Mouse (Mus musculus) hindbrain, embryonic 10.5 days (tissue): ENCODE data around the gene Sez6l. TPM values are rescaled to one million over a fixed set of nuclear protein-coding genes. Genes with fewer than 3 reads are reported as not detected.

Source experiments
- DNase-seq: peaks from one replicate; pipeline ENCODE4 v3.0.0-alpha.2; 2017; ENCODE audit warnings: low spot score
- H3K27ac ChIP-seq: fragments of 300-500 bp; sonication (generic); 2 replicates; pipeline ENCODE4 v1.5.1; 2016; ENCODE audit warnings: mild to moderate bottlenecking, moderate library complexity
- H3K27me3 ChIP-seq: fragments of 300-500 bp; sonication (generic); 2 replicates; pipeline ENCODE4 v1.6.1; 2016; ENCODE audit warnings: mild to moderate bottlenecking; ENCODE audit not compliant: poor library complexity, insufficient read depth, severe bottlenecking
- H3K36me3 ChIP-seq: fragments of 300-500 bp; sonication (generic); 2 replicates; pipeline ENCODE4 v1.6.1; 2016; ENCODE audit warnings: mild to moderate bottlenecking, moderate library complexity
- H3K4me1 ChIP-seq: fragments of 300-500 bp; sonication (generic); replicated peaks from 2 replicates; pipeline ENCODE4 v1.6.1; 2016; ENCODE audit warnings: mild to moderate bottlenecking
- H3K4me3 ChIP-seq: fragments of 300-500 bp; sonication (generic); 2 replicates; pipeline ENCODE4 v1.5.1; 2016; ENCODE audit warnings: mild to moderate bottlenecking, moderate library complexity
- H3K9me3 ChIP-seq: fragments of 300-500 bp; sonication (generic); 2 replicates; pipeline ENCODE4 v1.6.1; 2016; ENCODE audit warnings: mild to moderate bottlenecking, moderate library complexity
- WGBS: fragments of 180-500 bp; shearing (Covaris S2); methylation state at CpG from one replicate; pipeline ENCODE4 v1.1.7; 2016; 5-methylcytosine and 5-hydroxymethylcytosine counted together
- polyA plus RNA-seq: library from polyadenylated mRNA; unstranded; fragments of >200 nt; fragmentation: Nextera tagmentation; extraction: Ambion mirVana; gene quantifications from 2 replicates; pipeline ENCODE4 v1.2.1, GENCODE M21; 2016

Sez6l gene
- polyA plus RNA-seq, 1 experiment from 2014 or later: 6.0 TPM

- WGBS: under 1% methylated on average over 67 of the region's 67 CpGs
- Histone ChIP-seq H3K9me3 (no peaks in the 10 kb centered on the region), H3K27me3 (peaks cover 34% of the 10 kb centered on the region), H3K36me3 (peaks cover 17% of the 10 kb centered on the region), H3K4me1 (peaks cover 35% of the 10 kb centered on the region), H3K4me3 (peak within 1 kb of the TSS; percentile 68), H3K27ac (peak within 1 kb of the TSS; percentile 92)
- DNase-seq: peak; percentile 90
Measured at GRCm38 (mm10) chr5:112394779-112395443, 182.1 kb downstream of the Sez6l start, which contains the start of gene Asphd2. Asphd2 (minus strand) TSS chr5:112394866.

GRCm38 (mm10) chr5:112394415-112394763 lies 182.6 kb downstream of the Sez6l start:
- under 1% methylated on average over 26 of the region's 28 CpGs for WGBS
- H3K4me1 ChIP-seq: peaks cover 38% of the 10 kb centered on the region
- H3K4me3 ChIP-seq: peak overlapping the region; percentile 68
- DNase-seq: peak; percentile 45
- no peaks in the 10 kb centered on the region for H3K9me3 ChIP-seq
- H3K27ac ChIP-seq: peak overlapping the region; percentile 92
- peaks cover 34% of the 10 kb centered on the region for H3K27me3 ChIP-seq
- peaks cover 22% of the 10 kb centered on the region for H3K36me3 ChIP-seq

GRCm38 (mm10) chr5:112393741-112394414 lies 183.1 kb downstream of the Sez6l start:
- Histone ChIP-seq H3K27me3 (peaks cover 34% of the 10 kb centered on the region), H3K27ac (peak overlapping the region; percentile 92), H3K9me3 (no peaks in the 10 kb centered on the region), H3K4me3 (peak overlapping the region; percentile 68), H3K4me1 (peaks cover 41% of the 10 kb centered on the region), H3K36me3 (peaks cover 27% of the 10 kb centered on the region)
- DNase-seq: no peak
- WGBS: 11% methylated on average over 18 of the region's 18 CpGs

GRCm38 (mm10) chr5:112391676-112392323 lies 185.2 kb downstream of the Sez6l start:
- 0 out of 2 replicates have a peak overlapping the region, but pooled peaks have one; percentile 31 for H3K27ac ChIP-seq
- no peaks in the 10 kb centered on the region for H3K9me3 ChIP-seq
- H3K4me3 ChIP-seq: no peak overlapping the region
- H3K36me3 ChIP-seq: peaks cover 45% of the 10 kb centered on the region
- no peak for DNase-seq
- H3K27me3 ChIP-seq: peaks cover 34% of the 10 kb centered on the region
- H3K4me1 ChIP-seq: peaks cover 41% of the 10 kb centered on the region
- 64% methylated on average over 27 of the region's 27 CpGs for WGBS

- 48% methylated on average over 16 of the region's 16 CpGs for WGBS
- H3K4me3 ChIP-seq: no peak overlapping the region
- H3K4me1 ChIP-seq: peaks cover 40% of the 10 kb centered on the region
- DNase-seq: no peak
- peaks cover 34% of the 10 kb centered on the region for H3K27me3 ChIP-seq
- H3K9me3 ChIP-seq: no peaks in the 10 kb centered on the region
- peaks cover 53% of the 10 kb centered on the region for H3K36me3 ChIP-seq
- H3K27ac ChIP-seq: no peak overlapping the region
Measured at GRCm38 (mm10) chr5:112391002-112391401, 186.0 kb downstream of the Sez6l start.

- Histone ChIP-seq H3K9me3 (no peaks in the 10 kb centered on the region), H3K4me1 (peaks cover 28% of the 10 kb centered on the region), H3K36me3 (peaks cover 69% of the 10 kb centered on the region), H3K27me3 (peaks cover 34% of the 10 kb centered on the region), H3K27ac (0 out of 2 replicates have a peak overlapping the region, but pooled peaks have one; percentile 6), H3K4me3 (no peak overlapping the region)
- 82% methylated on average over 9 of the region's 9 CpGs for WGBS
- no peak for DNase-seq
Measured at GRCm38 (mm10) chr5:112389352-112389751, 187.6 kb downstream of the Sez6l start.

GRCm38 (mm10) chr5:112385973-112386372 lies 191.0 kb downstream of the Sez6l start:
- Histone ChIP-seq H3K4me1 (peaks cover 26% of the 10 kb centered on the region), H3K27ac (no peak overlapping the region), H3K27me3 (peaks cover 2% of the 10 kb centered on the region; the same call in 1 of the 2 replicates), H3K36me3 (peaks cover 61% of the 10 kb centered on the region), H3K4me3 (no peak overlapping the region), H3K9me3 (no peaks in the 10 kb centered on the region)
- no peak for DNase-seq
- 82% methylated on average over 2 of the region's 2 CpGs for WGBS

GRCm38 (mm10) chr5:112384805-112385472 lies 192.0 kb downstream of the Sez6l start:
- H3K36me3 ChIP-seq: peaks cover 65% of the 10 kb centered on the region
- no peak overlapping the region for H3K4me3 ChIP-seq
- no peaks in the 10 kb centered on the region for H3K27me3 ChIP-seq
- H3K27ac ChIP-seq: no peak overlapping the region
- 92% methylated on average over 13 of the region's 13 CpGs for WGBS
- H3K4me1 ChIP-seq: peaks cover 24% of the 10 kb centered on the region
- no peak for DNase-seq
- no peaks in the 10 kb centered on the region for H3K9me3 ChIP-seq

GRCm38 (mm10) chr5:112382641-112383330 lies 194.2 kb downstream of the Sez6l start:
- no peak overlapping the region for H3K4me3 ChIP-seq
- no peak for DNase-seq
- H3K36me3 ChIP-seq: peaks cover 68% of the 10 kb centered on the region
- no peak overlapping the region for H3K27ac ChIP-seq
- no peaks in the 10 kb centered on the region for H3K9me3 ChIP-seq
- 73% methylated on average over 17 of the region's 17 CpGs for WGBS
- H3K4me1 ChIP-seq: peaks cover 18% of the 10 kb centered on the region
- no peaks in the 10 kb centered on the region for H3K27me3 ChIP-seq

- 67% methylated on average over 9 of the region's 9 CpGs for WGBS
- H3K4me1 ChIP-seq: peaks cover 18% of the 10 kb centered on the region
- no peak for DNase-seq
- no peaks in the 10 kb centered on the region for H3K27me3 ChIP-seq
- no peak overlapping the region for H3K4me3 ChIP-seq
- H3K9me3 ChIP-seq: no peaks in the 10 kb centered on the region
- peaks cover 68% of the 10 kb centered on the region for H3K36me3 ChIP-seq
- H3K27ac ChIP-seq: peak overlapping the region; percentile 66
Measured at GRCm38 (mm10) chr5:112382042-112382441, 194.9 kb downstream of the Sez6l start.

- Histone ChIP-seq H3K9me3 (no peaks in the 10 kb centered on the region), H3K4me1 (peaks cover 22% of the 10 kb centered on the region), H3K36me3 (peaks cover 65% of the 10 kb centered on the region), H3K27me3 (no peaks in the 10 kb centered on the region), H3K27ac (peak overlapping the region; percentile 29; the same call in 1 of the 2 replicates), H3K4me3 (no peak overlapping the region)
- DNase-seq: no peak
- 86% methylated on average over 11 of the region's 11 CpGs for WGBS
Measured at GRCm38 (mm10) chr5:112381154-112381553, 195.8 kb downstream of the Sez6l start.

GRCm38 (mm10) chr5:112378716-112379115 lies 198.3 kb downstream of the Sez6l start:
- Histone ChIP-seq H3K9me3 (no peaks in the 10 kb centered on the region), H3K4me3 (no peak overlapping the region), H3K27me3 (no peaks in the 10 kb centered on the region), H3K4me1 (peaks cover 38% of the 10 kb centered on the region), H3K36me3 (peaks cover 72% of the 10 kb centered on the region), H3K27ac (no peak overlapping the region)
- 76% methylated on average over 6 of the region's 6 CpGs for WGBS
- DNase-seq: no peak
